Mouse (Mus musculus) thymus, adult 2 months (tissue): Measurements from ENCODE around the gene Bcor. TPM values are rescaled to one million over a fixed set of nuclear protein-coding genes. Genes with fewer than 3 reads are reported as not detected.

Source experiments
- DNase-seq: peaks from one replicate; pipeline ENCODE4 v3.0.0; 2021
- H3K27ac ChIP-seq: fragments of 200-500 bp; 2 replicates; pipeline ENCODE4 v1.5.1; 2012; ENCODE audit warnings: low read length, control low read depth; ENCODE audit not compliant: control insufficient read depth, insufficient read depth
- H3K27me3 ChIP-seq: fragments of 200-500 bp; 2 replicates; pipeline ENCODE4 v1.6.1; 2012; ENCODE audit warnings: mild to moderate bottlenecking, low read length, moderate library complexity, mixed read lengths; ENCODE audit not compliant: control insufficient read depth, insufficient read depth
- H3K36me3 ChIP-seq: fragments of 200-500 bp; 2 replicates; pipeline ENCODE4 v1.6.1; 2012; ENCODE audit warnings: mild to moderate bottlenecking, low read length, moderate library complexity; ENCODE audit not compliant: control insufficient read depth, insufficient read depth
- H3K4me1 ChIP-seq: fragments of 200-500 bp; replicated peaks from 2 replicates; pipeline ENCODE4 v1.6.1; 2012; ENCODE audit warnings: low read length; ENCODE audit not compliant: control insufficient read depth, insufficient read depth
- H3K4me3 ChIP-seq: fragments of 200-500 bp; 2 replicates; pipeline ENCODE4 v1.5.1; 2012; ENCODE audit warnings: mild to moderate bottlenecking, low read length, control low read depth, moderate library complexity; ENCODE audit not compliant: control insufficient read depth, insufficient read depth
- CTCF ChIP-seq: fragments of 200-500 bp; IDR thresholded peaks from 2 replicates; pipeline ENCODE4 v1.5.1; 2012; ENCODE audit warnings: mild to moderate bottlenecking, control low read depth, low read length, moderate library complexity, borderline replicate concordance; ENCODE audit not compliant: control insufficient read depth, poor library complexity, insufficient read depth; ENCODE audit errors: extremely low read depth
- POLR2A ChIP-seq: fragments of 200-500 bp; IDR thresholded peaks from 2 replicates; pipeline ENCODE4 v1.6.1; 2012; ENCODE audit warnings: mild to moderate bottlenecking, low read length, control low read depth, moderate library complexity; ENCODE audit not compliant: control insufficient read depth, poor library complexity, insufficient read depth; ENCODE audit errors: extremely low read depth
- WGBS: fragments of 180-500 bp; shearing (Covaris S2); methylation state at CpG from one replicate; pipeline ENCODE4 v1.1.7; 2018; 5-methylcytosine and 5-hydroxymethylcytosine counted together
- polyA plus RNA-seq: library from polyadenylated mRNA; depleted of rRNA; stranded (reverse); fragments of >200 nt; gene quantifications from 2 replicates; pipeline ENCODE4 v1.2.3, GENCODE M21; 2012

The Bcor gene
- polyA plus RNA-seq, 1 experiment, result 30.6 TPM

- Histone ChIP-seq H3K36me3 (no peaks in the 10 kb centered on the region), H3K4me3 (peak overlapping the region; percentile 92), H3K27me3 (no peaks in the 10 kb centered on the region), H3K4me1 (peaks cover 30% of the 10 kb centered on the region), H3K27ac (peak overlapping the region; percentile 22; the same call in 1 of the 2 replicates)
- WGBS, result under 1% methylated on average over 21 of the region's 27 CpGs
- TF ChIP-seq POLR2A (no peak), CTCF (no peak)
- no peak for DNase-seq
Observed at GRCm38 (mm10) chrX:12079059-12079308, 81.2 kb downstream of the Bcor start.

GRCm38 (mm10) chrX:12078195-12079058 lies 81.7 kb downstream of the Bcor start:
- Histone ChIP-seq H3K27ac (no peak overlapping the region; the same call in 1 of the 2 replicates), H3K27me3 (no peaks in the 10 kb centered on the region), H3K36me3 (no peaks in the 10 kb centered on the region), H3K4me1 (peaks cover 28% of the 10 kb centered on the region), H3K4me3 (peak overlapping the region; percentile 92)
- WGBS, result 1% methylated on average over 71 of the region's 73 CpGs
- peak; percentile 42 for DNase-seq
- no peak for TF ChIP-seq POLR2A
- no peak for TF ChIP-seq CTCF

- Histone ChIP-seq H3K27me3 (no peaks in the 10 kb centered on the region), H3K4me1 (peaks cover 35% of the 10 kb centered on the region), H3K36me3 (no peaks in the 10 kb centered on the region), H3K4me3 (peak overlapping the region; percentile 92), H3K27ac (no peak overlapping the region)
- DNase-seq, result no peak
- WGBS, result 2% methylated on average over 22 of the region's 22 CpGs
- TF ChIP-seq POLR2A (no peak), CTCF (no peak)
Observed at GRCm38 (mm10) chrX:12077601-12077980, 82.6 kb downstream of the Bcor start.

GRCm38 (mm10) chrX:12076763-12077600 lies 83.2 kb downstream of the Bcor start:
- Histone ChIP-seq H3K4me3 (peak overlapping the region; percentile 92), H3K27me3 (no peaks in the 10 kb centered on the region), H3K4me1 (peaks cover 36% of the 10 kb centered on the region), H3K36me3 (no peaks in the 10 kb centered on the region), H3K27ac (no peak overlapping the region)
- WGBS, result 2% methylated on average over 51 of the region's 58 CpGs
- TF ChIP-seq CTCF, result no peak
- no peak for TF ChIP-seq POLR2A
- DNase-seq, result peak; percentile 44

- Histone ChIP-seq H3K4me3 (no peak overlapping the region), H3K27me3 (no peaks in the 10 kb centered on the region), H3K27ac (no peak overlapping the region), H3K4me1 (peaks cover 44% of the 10 kb centered on the region), H3K36me3 (no peaks in the 10 kb centered on the region)
- 79% methylated on average over 6 of the region's 6 CpGs for WGBS
- TF ChIP-seq CTCF (no peak), POLR2A (no peak)
- no peak for DNase-seq
Observed at GRCm38 (mm10) chrX:12072721-12073120, 87.4 kb downstream of the Bcor start.

GRCm38 (mm10) chrX:12068978-12069724 lies 91.0 kb downstream of the Bcor start:
- peaks cover 57% of the 10 kb centered on the region for H3K4me1 ChIP-seq

More at GRCm38 (mm10) chrX:12068978-12069724, 91.0 kb downstream of the Bcor start:
- no peaks in the 10 kb centered on the region for H3K27me3 ChIP-seq
- no peak overlapping the region for H3K27ac ChIP-seq
- no peaks in the 10 kb centered on the region for H3K36me3 ChIP-seq
- TF ChIP-seq CTCF (no peak), POLR2A (no peak)
- no peak overlapping the region for H3K4me3 ChIP-seq
- no peak for DNase-seq
- 44% methylated on average over 26 of the region's 26 CpGs for WGBS
